ENCODE assay signal across 8 mouse cellular contexts in the genomic region with DNA sequence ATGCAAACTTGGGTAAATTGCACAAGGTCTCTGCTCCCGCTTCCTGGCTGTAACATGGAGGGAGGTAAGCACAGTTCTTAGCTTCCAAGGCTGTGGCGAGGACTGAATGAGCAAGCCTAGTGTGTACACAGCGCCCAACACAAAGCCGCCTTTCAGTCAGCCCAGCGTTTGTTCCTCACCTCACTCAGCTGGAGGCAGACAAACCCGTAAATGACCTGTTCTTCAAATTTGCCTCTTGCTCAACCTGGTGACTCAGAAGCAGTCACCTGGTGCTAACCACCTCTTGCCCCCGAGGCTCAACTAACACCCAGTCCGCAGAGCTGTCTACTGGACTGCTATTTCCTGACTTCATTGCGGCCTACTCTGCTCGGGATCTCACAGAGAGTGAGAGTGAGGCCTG. TPM values are rescaled to one million over a fixed set of nuclear protein-coding genes. Genes with fewer than 3 reads are reported as not detected.
DNase-seq lines count a peak whose midpoint lies in the region; ATAC-seq and TF ChIP-seq lines count a peak whose summit lies in the region.

No protein-coding gene starts in this region.

- peaks cover 65% of the 10 kb centered on the region for H3K4me1 ChIP-seq in heart, embryonic 10.5 days
- peaks cover 30% of the 10 kb centered on the region; the same call in 1 of the 2 replicates for H3K4me1 ChIP-seq in hindbrain, embryonic 14.5 days (replicated peaks; ENCODE audit: control insufficient read depth, insufficient read depth, low read length)
- H3K4me1 ChIP-seq in lung, postnatal 0 days (ENCODE audit: insufficient read depth, low read depth, low read length), result peaks cover 3% of the 10 kb centered on the region; the same call in 1 of the 2 replicates

- H3K9me3 ChIP-seq in heart, embryonic 10.5 days, result no peaks in the 10 kb centered on the region
- no peaks in the 10 kb centered on the region for H3K9me3 ChIP-seq in hindbrain, embryonic 14.5 days (ENCODE audit: control insufficient read depth, low read length)
- no peaks in the 10 kb centered on the region for H3K9me3 ChIP-seq in lung, postnatal 0 days (ENCODE audit: low read length)

- H3K36me3 ChIP-seq in heart, embryonic 10.5 days, result no peaks in the 10 kb centered on the region
- no peaks in the 10 kb centered on the region for H3K36me3 ChIP-seq in hindbrain, embryonic 14.5 days (replicated peaks; ENCODE audit: control insufficient read depth, insufficient read depth)
- H3K36me3 ChIP-seq in lung, postnatal 0 days (ENCODE audit: insufficient read depth, low read length), result no peaks in the 10 kb centered on the region

- H3K27ac ChIP-seq in heart, embryonic 10.5 days, result peak overlapping the region; percentile 62
- H3K27ac ChIP-seq in hindbrain, embryonic 14.5 days, result peak overlapping the region; percentile 3; the same call in 1 of the 2 replicates
- H3K27ac ChIP-seq in lung, postnatal 0 days (ENCODE audit: low read length), result peak overlapping the region; percentile 82

- intact Hi-C loops in heart, postnatal 36 days (cut with DNase I), result no loop called here

- no peak for TF ChIP-seq CTCF in brain, embryonic 14.5 days (IDR thresholded peaks at IDR 0.05; ENCODE audit: borderline replicate concordance, extremely low read depth, insufficient read depth, insufficient read length)
- no peak for TF ChIP-seq CTCF in lung, postnatal 0 days (IDR thresholded peaks at IDR 0.05)

- peaks cover 2% of the 10 kb centered on the region; the same call in 1 of the 2 replicates for H3K27me3 ChIP-seq in heart, embryonic 10.5 days (ENCODE audit: insufficient read depth, poor library complexity, severe bottlenecking)
- no peaks in the 10 kb centered on the region for H3K27me3 ChIP-seq in hindbrain, embryonic 14.5 days (ENCODE audit: control insufficient read depth, insufficient read depth, low read length)
- H3K27me3 ChIP-seq in lung, postnatal 0 days (replicated peaks; ENCODE audit: insufficient read depth, low read length), result no peaks in the 10 kb centered on the region

- no peak for TF ChIP-seq POLR2A in brain, embryonic 14.5 days (IDR thresholded peaks at IDR 0.05; ENCODE audit: borderline replicate concordance, extremely low read depth, insufficient read depth, insufficient read length, poor library complexity, severe bottlenecking)

- no peak for ATAC-seq in hindbrain, embryonic 14.5 days (ENCODE audit: low FRiP score)
- ATAC-seq in lung, postnatal 0 days, result peak; percentile 46

- H3K9ac ChIP-seq in hindbrain, embryonic 14.5 days, result no peak overlapping the region
- H3K9ac ChIP-seq in lung, postnatal 0 days (replicated peaks; ENCODE audit: low read depth), result no peak overlapping the region

- DNase-seq in heart, embryonic 10.5 days (ENCODE audit: low spot score), result no peak
- DNase-seq in heart, adult 8-10 months (ENCODE audit: low spot score), result no peak
- peak; percentile 69 for DNase-seq in brain, embryonic 14.5 days (ENCODE audit: low read depth)
- DNase-seq in hindbrain, embryonic 14.5 days (ENCODE audit: low spot score), result no peak
- peak; percentile 86 for DNase-seq in lung, postnatal 0 days (ENCODE audit: low spot score)
- no peak for DNase-seq in adrenal gland, postnatal 14 days
- DNase-seq in heart, postnatal 36 days, result no peak
- DNase-seq in gastrocnemius, adult 18-20 months (ENCODE audit: low spot score), result no peak

- no peak overlapping the region for H3K4me3 ChIP-seq in heart, embryonic 10.5 days
- H3K4me3 ChIP-seq in hindbrain, embryonic 14.5 days (replicated peaks; ENCODE audit: low read length), result no peak overlapping the region
- H3K4me3 ChIP-seq in lung, postnatal 0 days (ENCODE audit: low read depth, low read length), result no peak overlapping the region

- H3K4me2 ChIP-seq in hindbrain, embryonic 14.5 days (replicated peaks), result no peak overlapping the region
- no peak overlapping the region for H3K4me2 ChIP-seq in lung, postnatal 0 days (replicated peaks; ENCODE audit: low read depth, low read length)

- peak; percentile 59 for TF ChIP-seq EP300 in lung, postnatal 0 days (IDR thresholded peaks at IDR 0.05)

- WGBS in heart, embryonic 10.5 days, result 71% methylated on average over 10 of the region's 10 CpGs
- 56% methylated on average over 10 of the region's 10 CpGs for WGBS in hindbrain, embryonic 14.5 days
- 48% methylated on average over 10 of the region's 10 CpGs for WGBS in lung, postnatal 0 days

RNA-seq across cellular contexts. Expression of a gene that starts 10.1 kb away (rescaled TPM):
- 8.7 and 22.5 TPM in 2 replicates for polyA plus RNA-seq in heart, embryonic 10.5 days (2016; fragmentation: Nextera tagmentation; extraction: Ambion mirVana)
- 100 to 1,000 TPM; 457 to 541 (median 497) TPM for total RNA-seq in heart, adult 8-10 months (2022)
- polyA plus RNA-seq in brain, embryonic 14.5 days (2012; rRNA removed), result 51.5 and 82.9 TPM in 2 replicates
- polyA plus RNA-seq in hindbrain, embryonic 14.5 days (2014; fragmentation: Nextera tagmentation; extraction: Ambion mirVana), result 27.9 and 29.5 TPM in 2 replicates
- 15.3 and 17.0 TPM in 2 replicates for polyA plus RNA-seq in lung, postnatal 0 days (2015; fragmentation: Nextera tagmentation; extraction: Ambion mirVana)
- 315 and 342 TPM in 2 replicates for total RNA-seq in adrenal gland, postnatal 14 days (2021)
- 100 to 1,000 TPM; 604 to 624 TPM for total RNA-seq in heart, postnatal 36 days (2021)
- 1,000 to 10,000 TPM in 1 of 2 experiments, 100 to 1,000 TPM in 1; 896 to 1,049 TPM for total RNA-seq in gastrocnemius, adult 18-20 months (2021)

RNA-seq across cellular contexts. Expression of a gene that starts 21.2 kb away (rescaled TPM):
- polyA plus RNA-seq in heart, embryonic 10.5 days (2016; fragmentation: Nextera tagmentation; extraction: Ambion mirVana), result not detected in 2 replicates
- not detected for total RNA-seq in heart, adult 8-10 months (2022)
- polyA plus RNA-seq in brain, embryonic 14.5 days (2012; rRNA removed), result 6.9 and 8.0 TPM in 2 replicates
- 1.7 and 2.1 TPM in 2 replicates for polyA plus RNA-seq in hindbrain, embryonic 14.5 days (2014; fragmentation: Nextera tagmentation; extraction: Ambion mirVana)
- polyA plus RNA-seq in lung, postnatal 0 days (2015; fragmentation: Nextera tagmentation; extraction: Ambion mirVana), result not detected in 2 replicates
- total RNA-seq in adrenal gland, postnatal 14 days (2021), result 0.07 and 0.30 TPM in 2 replicates
- total RNA-seq in heart, postnatal 36 days (2021), result not detected
- total RNA-seq in gastrocnemius, adult 18-20 months (2021), result not detected

RNA-seq across cellular contexts. Expression of a gene that starts 33.1 kb away (rescaled TPM):
- polyA plus RNA-seq in heart, embryonic 10.5 days (2016; fragmentation: Nextera tagmentation; extraction: Ambion mirVana), result 0.09 TPM in 1 of 2 replicates, not detected in the other
- under 1 TPM; 0.11 to 0.23 (median 0.16) TPM for total RNA-seq in heart, adult 8-10 months (2022)
- 3.2 and 5.9 TPM in 2 replicates for polyA plus RNA-seq in brain, embryonic 14.5 days (2012; rRNA removed)
- polyA plus RNA-seq in hindbrain, embryonic 14.5 days (2014; fragmentation: Nextera tagmentation; extraction: Ambion mirVana), result 2.8 and 3.5 TPM in 2 replicates
- 0.04 TPM in 2 replicates for polyA plus RNA-seq in lung, postnatal 0 days (2015; fragmentation: Nextera tagmentation; extraction: Ambion mirVana)
- total RNA-seq in adrenal gland, postnatal 14 days (2021), result 0.70 and 0.79 TPM in 2 replicates
- total RNA-seq in heart, postnatal 36 days (2021), result under 1 TPM; 0.05 to 0.11 TPM
- total RNA-seq in gastrocnemius, adult 18-20 months (2021), result under 1 TPM; 0.05 to 0.17 TPM

RNA-seq across cellular contexts. Expression of a gene that starts 46.5 kb away (rescaled TPM):
- 30.1 and 33.2 TPM in 2 replicates for polyA plus RNA-seq in heart, embryonic 10.5 days (2016; fragmentation: Nextera tagmentation; extraction: Ambion mirVana)
- 10 to 100 TPM in 3 of 4 experiments, 1 to 10 TPM in 1; 9.8 to 12.2 (median 11.5) TPM for total RNA-seq in heart, adult 8-10 months (2022)
- 110 and 207 TPM in 2 replicates for polyA plus RNA-seq in brain, embryonic 14.5 days (2012; rRNA removed)
- polyA plus RNA-seq in hindbrain, embryonic 14.5 days (2014; fragmentation: Nextera tagmentation; extraction: Ambion mirVana), result 64.7 and 69.0 TPM in 2 replicates
- polyA plus RNA-seq in lung, postnatal 0 days (2015; fragmentation: Nextera tagmentation; extraction: Ambion mirVana), result 30.0 and 32.4 TPM in 2 replicates
- total RNA-seq in adrenal gland, postnatal 14 days (2021), result 23.9 and 26.1 TPM in 2 replicates
- total RNA-seq in heart, postnatal 36 days (2021), result 10 to 100 TPM; 10.9 to 12.4 TPM
- 10 to 100 TPM in 1 of 2 experiments, 1 to 10 TPM in 1; 7.6 to 10.6 TPM for total RNA-seq in gastrocnemius, adult 18-20 months (2021)

RNA-seq across cellular contexts. Expression of a gene that starts 49.7 kb away (rescaled TPM):
- 0.09 and 0.12 TPM in 2 replicates for polyA plus RNA-seq in heart, embryonic 10.5 days (2016; fragmentation: Nextera tagmentation; extraction: Ambion mirVana)
- not detected for total RNA-seq in heart, adult 8-10 months (2022)
- 0.05 and 0.08 TPM in 2 replicates for polyA plus RNA-seq in brain, embryonic 14.5 days (2012; rRNA removed)
- polyA plus RNA-seq in hindbrain, embryonic 14.5 days (2014; fragmentation: Nextera tagmentation; extraction: Ambion mirVana), result 0.15 TPM in 1 of 2 replicates, not detected in the other
- polyA plus RNA-seq in lung, postnatal 0 days (2015; fragmentation: Nextera tagmentation; extraction: Ambion mirVana), result 0.04 and 0.05 TPM in 2 replicates
- 0.22 and 0.41 TPM in 2 replicates for total RNA-seq in adrenal gland, postnatal 14 days (2021)
- total RNA-seq in heart, postnatal 36 days (2021), result not detected
- total RNA-seq in gastrocnemius, adult 18-20 months (2021), result under 1 TPM; 0.40 to 0.43 TPM

Comparison
In these comparisons a context has a peak if more than half of its experiments do, and no peak if none do; other contexts are left out.
1. DNase-seq: peak in brain, embryonic 14.5 days (single experiment) and lung, postnatal 0 days (single experiment); none in heart, embryonic 10.5 days (single experiment), heart, adult 8-10 months (single experiment), hindbrain, embryonic 14.5 days (single experiment), adrenal gland, postnatal 14 days (single experiment), heart, postnatal 36 days (0 of 2) and gastrocnemius, adult 18-20 months (single experiment).
2. H3K27ac ChIP-seq: peak in every context shown above with its lines; median percentile 82 in lung, postnatal 0 days; 62 in heart, embryonic 10.5 days; 3 in hindbrain, embryonic 14.5 days.